Mouse (Mus musculus): ENCODE results near the gene Npas3. TPM values are rescaled to one million over a fixed set of nuclear protein-coding genes. Genes with fewer than 3 reads are reported as not detected.

Gene Npas3
- 0.96 and 1.1 TPM in 2 replicates for polyA plus RNA-seq (2015; fragmentation: Nextera tagmentation; extraction: Ambion mirVana)

GRCm38 (mm10) chr12:53248101-53248727, at the start of gene Npas3:
Npas3 (plus strand) TSS chr12:53248677.
- Histone ChIP-seq H3K4me2 (peak within 1 kb of the TSS; percentile 99), H3K9me3 (replicated peaks) (no peaks in the 10 kb centered on the region), H3K27me3 (peaks cover 77% of the 10 kb centered on the region), H3K27ac (no peak within 1 kb of the TSS), H3K36me3 (no peaks in the 10 kb centered on the region), H3K4me3 (replicated peaks) (peak within 1 kb of the TSS; percentile 55), H3K4me1 (peaks cover 37% of the 10 kb centered on the region), H3K9ac (peak within 1 kb of the TSS; percentile 41)
- WGBS, result under 1% methylated on average over 56 of the region's 62 CpGs
- 0 out of 2 replicates have a peak, but pooled peaks have one; percentile 17 for ATAC-seq (replicated peaks; ENCODE audit: low FRiP score)

GRCm38 (mm10) chr12:53217141-53217540, 31.3 kb upstream of the Npas3 start:
- Histone ChIP-seq H3K4me3 (replicated peaks) (no peak overlapping the region), H3K4me1 (no peaks in the 10 kb centered on the region), H3K9me3 (replicated peaks) (no peaks in the 10 kb centered on the region), H3K9ac (no peak overlapping the region), H3K27ac (no peak overlapping the region), H3K4me2 (no peak overlapping the region), H3K36me3 (no peaks in the 10 kb centered on the region), H3K27me3 (no peaks in the 10 kb centered on the region)
- ATAC-seq (replicated peaks; ENCODE audit: low FRiP score), result no peak
- WGBS, result 87% methylated on average over 15 of the region's 15 CpGs

GRCm38 (mm10) chr12:53222742-53223141, 25.7 kb upstream of the Npas3 start:
- 68% methylated on average over 4 of the region's 4 CpGs for WGBS
- H3K27me3 ChIP-seq, result no peaks in the 10 kb centered on the region
- H3K36me3 ChIP-seq, result no peaks in the 10 kb centered on the region
- H3K9ac ChIP-seq, result no peak overlapping the region
- no peak overlapping the region for H3K4me2 ChIP-seq
- H3K4me3 ChIP-seq (replicated peaks), result no peak overlapping the region
- H3K9me3 ChIP-seq (replicated peaks), result no peaks in the 10 kb centered on the region
- H3K4me1 ChIP-seq, result no peaks in the 10 kb centered on the region
- no peak overlapping the region for H3K27ac ChIP-seq
- no peak for ATAC-seq (replicated peaks; ENCODE audit: low FRiP score)

- Histone ChIP-seq H3K4me3 (replicated peaks) (no peak overlapping the region), H3K27ac (no peak overlapping the region), H3K9ac (no peak overlapping the region), H3K4me2 (no peak overlapping the region), H3K9me3 (replicated peaks) (no peaks in the 10 kb centered on the region), H3K27me3 (no peaks in the 10 kb centered on the region), H3K4me1 (no peaks in the 10 kb centered on the region), H3K36me3 (no peaks in the 10 kb centered on the region)
- 47% methylated on average over 4 of the region's 4 CpGs for WGBS
- ATAC-seq (replicated peaks; ENCODE audit: low FRiP score), result no peak
These were observed 21.1 kb upstream of the Npas3 start for GRCm38 (mm10) chr12:53227356-53227755.

- Histone ChIP-seq H3K4me1 (no peaks in the 10 kb centered on the region), H3K4me2 (no peak overlapping the region), H3K36me3 (no peaks in the 10 kb centered on the region), H3K27ac (no peak overlapping the region), H3K27me3 (no peaks in the 10 kb centered on the region), H3K9ac (no peak overlapping the region), H3K4me3 (replicated peaks) (no peak overlapping the region), H3K9me3 (replicated peaks) (no peaks in the 10 kb centered on the region)
- no peak for ATAC-seq (replicated peaks; ENCODE audit: low FRiP score)
- 69% methylated on average over 2 of the region's 2 CpGs for WGBS
These were observed 19.1 kb upstream of the Npas3 start for GRCm38 (mm10) chr12:53229419-53229818.

GRCm38 (mm10) chr12:53246181-53246580, 2.3 kb upstream of the Npas3 start:
- no peak for ATAC-seq (replicated peaks; ENCODE audit: low FRiP score)
- peaks cover 85% of the 10 kb centered on the region for H3K27me3 ChIP-seq
- WGBS, result 2% methylated on average over 12 of the region's 12 CpGs

GRCm38 (mm10) chr12:53246581-53247490, 1.6 kb upstream of the Npas3 start:
- WGBS, result under 1% methylated on average over 28 of the region's 28 CpGs
- Histone ChIP-seq H3K27me3 (peaks cover 88% of the 10 kb centered on the region), H3K9ac (no peak overlapping the region), H3K4me2 (peak overlapping the region; percentile 99), H3K9me3 (replicated peaks) (no peaks in the 10 kb centered on the region), H3K27ac (no peak overlapping the region), H3K4me3 (replicated peaks) (peak overlapping the region; percentile 55), H3K36me3 (no peaks in the 10 kb centered on the region), H3K4me1 (peaks cover 37% of the 10 kb centered on the region)
- ATAC-seq (replicated peaks; ENCODE audit: low FRiP score), result peak; percentile 50

More at GRCm38 (mm10) chr12:53246181-53246580, 2.3 kb upstream of the Npas3 start:
- H3K9ac ChIP-seq, result no peak overlapping the region
- H3K9me3 ChIP-seq (replicated peaks), result no peaks in the 10 kb centered on the region
- H3K4me1 ChIP-seq, result peaks cover 30% of the 10 kb centered on the region
- H3K4me3 ChIP-seq (replicated peaks), result peak overlapping the region; percentile 55
- H3K4me2 ChIP-seq, result peak overlapping the region; percentile 99
- H3K27ac ChIP-seq, result no peak overlapping the region
- no peaks in the 10 kb centered on the region for H3K36me3 ChIP-seq

GRCm38 (mm10) chr12:53247491-53248035, 914 bp upstream of the Npas3 start:
- peaks cover 82% of the 10 kb centered on the region for H3K27me3 ChIP-seq
- WGBS, result under 1% methylated on average over 25 of the region's 25 CpGs

GRCm38 (mm10) chr12:53248796-53249195, 319 bp downstream of the Npas3 start:
- under 1% methylated on average over 15 of the region's 15 CpGs for WGBS
- H3K27me3 ChIP-seq, result peaks cover 76% of the 10 kb centered on the region
- no peaks in the 10 kb centered on the region for H3K36me3 ChIP-seq
- H3K9me3 ChIP-seq (replicated peaks), result no peaks in the 10 kb centered on the region
- peaks cover 40% of the 10 kb centered on the region for H3K4me1 ChIP-seq
- peak overlapping the region; percentile 99 for H3K4me2 ChIP-seq
- H3K27ac ChIP-seq, result no peak overlapping the region
- no peak for ATAC-seq (replicated peaks; ENCODE audit: low FRiP score)
- peak overlapping the region; percentile 41; the same call in 1 of the 2 replicates for H3K9ac ChIP-seq
- H3K4me3 ChIP-seq (replicated peaks), result peak overlapping the region; percentile 55

More at GRCm38 (mm10) chr12:53247491-53248035, 914 bp upstream of the Npas3 start:
- Histone ChIP-seq H3K4me3 (replicated peaks) (peak overlapping the region; percentile 55), H3K4me1 (peaks cover 37% of the 10 kb centered on the region), H3K9ac (no peak overlapping the region), H3K27ac (no peak overlapping the region), H3K9me3 (replicated peaks) (no peaks in the 10 kb centered on the region), H3K4me2 (peak overlapping the region; percentile 99), H3K36me3 (no peaks in the 10 kb centered on the region)
- ATAC-seq (replicated peaks; ENCODE audit: low FRiP score), result no peak

- 2% methylated on average over 11 of the region's 11 CpGs for WGBS
- peak; percentile 61 for ATAC-seq (replicated peaks; ENCODE audit: low FRiP score)
- Histone ChIP-seq H3K4me3 (replicated peaks) (peak overlapping the region; percentile 77), H3K9me3 (replicated peaks) (no peaks in the 10 kb centered on the region), H3K27ac (no peak overlapping the region), H3K36me3 (no peaks in the 10 kb centered on the region), H3K4me1 (peaks cover 37% of the 10 kb centered on the region), H3K9ac (no peak overlapping the region), H3K4me2 (peak overlapping the region; percentile 93), H3K27me3 (peaks cover 75% of the 10 kb centered on the region)
These were observed 3.3 kb downstream of the Npas3 start for GRCm38 (mm10) chr12:53251701-53252181.

- H3K27ac ChIP-seq, result 0 out of 2 replicates have a peak overlapping the region, but pooled peaks have one; percentile 27
These were observed 3.7 kb downstream of the Npas3 start for GRCm38 (mm10) chr12:53252213-53252571.

More at GRCm38 (mm10) chr12:53252213-53252571, 3.7 kb downstream of the Npas3 start:
- peak overlapping the region; percentile 77 for H3K9ac ChIP-seq
- no peaks in the 10 kb centered on the region for H3K9me3 ChIP-seq (replicated peaks)
- WGBS, result 1% methylated on average over 20 of the region's 23 CpGs
- H3K4me3 ChIP-seq (replicated peaks), result peak overlapping the region; percentile 77
- H3K36me3 ChIP-seq, result no peaks in the 10 kb centered on the region
- H3K4me1 ChIP-seq, result peaks cover 33% of the 10 kb centered on the region
- peaks cover 70% of the 10 kb centered on the region for H3K27me3 ChIP-seq
- peak overlapping the region; percentile 93 for H3K4me2 ChIP-seq
- ATAC-seq (replicated peaks; ENCODE audit: low FRiP score), result peak; percentile 71; the same call in 1 of the 2 replicates

All from kidney, embryonic 15.5 days (tissue).